Mouse (Mus musculus) cerebellum, postnatal 4 days (tissue): ENCODE data around the gene Ugcg.

Experiments used
- DNase-seq, 2 experiments: peaks; one replicate each; pipeline ENCODE4 v3.0.0; 2022; ENCODE audit warnings: low spot score in 2 of 2, mixed read lengths in 1 of 2

The Ugcg gene

GRCm38 (mm10) chr4:59227047-59227446 lies 38.0 kb downstream of the Ugcg start:
- no peak for DNase-seq

- no peak for DNase-seq
Measured at GRCm38 (mm10) chr4:59228951-59229350, 39.9 kb downstream of the Ugcg start.

- no peak for DNase-seq
Measured at GRCm38 (mm10) chr4:59231266-59232055, 42.4 kb downstream of the Ugcg start.

- DNase-seq = no peak
Measured at GRCm38 (mm10) chr4:59234014-59234413, 45.0 kb downstream of the Ugcg start.

- no peak for DNase-seq
Measured at GRCm38 (mm10) chr4:59234451-59235216, 45.6 kb downstream of the Ugcg start.

- no peak for DNase-seq
Measured at GRCm38 (mm10) chr4:59236362-59236761, 47.3 kb downstream of the Ugcg start.

- DNase-seq = no peak
Measured at GRCm38 (mm10) chr4:59238641-59239311, 49.7 kb downstream of the Ugcg start.

GRCm38 (mm10) chr4:59239312-59239728 lies 50.3 kb downstream of the Ugcg start:
- no peak for DNase-seq

GRCm38 (mm10) chr4:59240160-59240559 lies 51.1 kb downstream of the Ugcg start:
- DNase-seq = no peak

- DNase-seq = no peak
Measured at GRCm38 (mm10) chr4:59241096-59241495, 52.0 kb downstream of the Ugcg start.

- no peak for DNase-seq
Measured at GRCm38 (mm10) chr4:59242221-59242620, 53.2 kb downstream of the Ugcg start.

GRCm38 (mm10) chr4:59243802-59244493 lies 54.9 kb downstream of the Ugcg start:
- no peak for DNase-seq

GRCm38 (mm10) chr4:59244791-59245555 lies 55.9 kb downstream of the Ugcg start:
- DNase-seq = no peak

- no peak for DNase-seq
Measured at GRCm38 (mm10) chr4:59245776-59246175, 56.7 kb downstream of the Ugcg start.

GRCm38 (mm10) chr4:59247545-59247944 lies 58.5 kb downstream of the Ugcg start:
- DNase-seq = no peak

- DNase-seq = no peak
Measured at GRCm38 (mm10) chr4:59248035-59248434, 59.0 kb downstream of the Ugcg start.

- no peak for DNase-seq
Measured at GRCm38 (mm10) chr4:59252386-59253054, 63.5 kb downstream of the Ugcg start.

- DNase-seq = no peak
Measured at GRCm38 (mm10) chr4:59253055-59253434, 64.0 kb downstream of the Ugcg start.

GRCm38 (mm10) chr4:59254397-59254796 lies 65.3 kb downstream of the Ugcg start:
- no peak for DNase-seq

GRCm38 (mm10) chr4:59255988-59256387 lies 66.9 kb downstream of the Ugcg start:
- DNase-seq = no peak

- DNase-seq = no peak
Measured at GRCm38 (mm10) chr4:59257866-59258265, 68.8 kb downstream of the Ugcg start.
